Mouse (Mus musculus) adrenal gland, postnatal 0 days (tissue): ENCODE data around the gene Cyp2c29. TPM values are rescaled to one million over a fixed set of nuclear protein-coding genes. Genes with fewer than 3 reads are reported as not detected.

ENCODE experiments used
- polyA plus RNA-seq: library from polyadenylated mRNA; unstranded; fragments of >200 nt; fragmentation: Nextera tagmentation; extraction: Ambion mirVana; gene quantifications from 2 replicates; pipeline ENCODE4 v1.2.1, GENCODE M21; 2015

The Cyp2c29 gene
- polyA plus RNA-seq, result not detected in 2 replicates

GRCm38 (mm10) chr19:39269105-39269504 lies at the start of gene Cyp2c29:
TSS of gene Cyp2c29 (plus strand) at chr19:39269405.

Other genes with a start within 250 kb of the Cyp2c29 start
- 0.14 TPM in 1 of 2 replicates, not detected in the other for gene Cyp2c65, start 208.4 kb upstream of the Cyp2c29 start, polyA plus RNA-seq
- gene Cyp2c66, start 155.5 kb upstream of the Cyp2c29 start, polyA plus RNA-seq, result not detected in 2 replicates
- not detected in 2 replicates for gene Cyp2c38, start 193.7 kb downstream of the Cyp2c29 start, polyA plus RNA-seq
- not detected in 2 replicates for gene Cyp2c39, start 241.5 kb downstream of the Cyp2c29 start, polyA plus RNA-seq